Mouse (Mus musculus): ENCODE data around the gene Snd1. TPM values are rescaled to one million over a fixed set of nuclear protein-coding genes. Genes with fewer than 3 reads are reported as not detected.

Gene Snd1
- polyA plus RNA-seq, 1 experiment from 2014 or later: 82.0 TPM

- no peak for ATAC-seq (replicated peaks)
- no peak overlapping the region for H3K4me2 ChIP-seq
- WGBS: 93% methylated on average over 1 of the region's 1 CpGs
Observed at GRCm38 (mm10) chr6:28488204-28488851, 13.4 kb downstream of the Snd1 start.

GRCm38 (mm10) chr6:28490612-28491011 is 15.7 kb downstream of the Snd1 start:
- Histone ChIP-seq H3K36me3 (replicated peaks) (0 out of 2 replicates have a peak, but pooled peaks cover 2% of the 10 kb centered on the region), H3K27ac (no peak overlapping the region), H3K4me1 (no peaks in the 10 kb centered on the region), H3K27me3 (replicated peaks) (no peaks in the 10 kb centered on the region), H3K9me3 (no peaks in the 10 kb centered on the region), H3K4me3 (no peak overlapping the region), H3K9ac (no peak overlapping the region), H3K4me2 (no peak overlapping the region)
- no peak for ATAC-seq (replicated peaks)
- WGBS: 94% methylated on average over 5 of the region's 5 CpGs

More at GRCm38 (mm10) chr6:28488204-28488851, 13.4 kb downstream of the Snd1 start:
- no peaks in the 10 kb centered on the region for H3K4me1 ChIP-seq
- no peak overlapping the region for H3K4me3 ChIP-seq
- no peak overlapping the region for H3K27ac ChIP-seq
- H3K9ac ChIP-seq: no peak overlapping the region
- H3K9me3 ChIP-seq: no peaks in the 10 kb centered on the region
- 0 out of 2 replicates have a peak, but pooled peaks cover 2% of the 10 kb centered on the region for H3K36me3 ChIP-seq (replicated peaks)
- no peaks in the 10 kb centered on the region for H3K27me3 ChIP-seq (replicated peaks)

- no peaks in the 10 kb centered on the region for H3K4me1 ChIP-seq
- H3K27ac ChIP-seq: no peak overlapping the region
- no peak overlapping the region for H3K4me3 ChIP-seq
- no peaks in the 10 kb centered on the region for H3K9me3 ChIP-seq
- H3K4me2 ChIP-seq: no peak overlapping the region
- 0 out of 2 replicates have a peak, but pooled peaks cover 2% of the 10 kb centered on the region for H3K36me3 ChIP-seq (replicated peaks)
- H3K27me3 ChIP-seq (replicated peaks): no peaks in the 10 kb centered on the region
- H3K9ac ChIP-seq: no peak overlapping the region
- no peak for ATAC-seq (replicated peaks)
Observed at GRCm38 (mm10) chr6:28491198-28491597, 16.3 kb downstream of the Snd1 start.

GRCm38 (mm10) chr6:28497837-28498236 is 22.9 kb downstream of the Snd1 start:
- 71% methylated on average over 5 of the region's 5 CpGs for WGBS
- no peak overlapping the region for H3K27ac ChIP-seq
- no peak overlapping the region for H3K4me3 ChIP-seq
- no peaks in the 10 kb centered on the region for H3K4me1 ChIP-seq
- H3K36me3 ChIP-seq (replicated peaks): 0 out of 2 replicates have a peak, but pooled peaks cover 2% of the 10 kb centered on the region
- H3K27me3 ChIP-seq (replicated peaks): no peaks in the 10 kb centered on the region
- H3K4me2 ChIP-seq: no peak overlapping the region
- H3K9ac ChIP-seq: no peak overlapping the region
- H3K9me3 ChIP-seq: no peaks in the 10 kb centered on the region
- no peak for ATAC-seq (replicated peaks)

- H3K4me1 ChIP-seq: no peaks in the 10 kb centered on the region
- H3K4me3 ChIP-seq: no peak overlapping the region
- no peaks in the 10 kb centered on the region for H3K9me3 ChIP-seq
- ATAC-seq (replicated peaks): no peak
- WGBS: 79% methylated on average over 7 of the region's 7 CpGs
- no peak overlapping the region for H3K4me2 ChIP-seq
- no peak overlapping the region for H3K27ac ChIP-seq
- H3K36me3 ChIP-seq (replicated peaks): no peaks in the 10 kb centered on the region
- H3K27me3 ChIP-seq (replicated peaks): no peaks in the 10 kb centered on the region
- no peak overlapping the region for H3K9ac ChIP-seq
Observed at GRCm38 (mm10) chr6:28502576-28502975, 27.6 kb downstream of the Snd1 start.

GRCm38 (mm10) chr6:28503148-28503547 is 28.2 kb downstream of the Snd1 start:
- Histone ChIP-seq H3K27me3 (replicated peaks) (no peaks in the 10 kb centered on the region), H3K4me2 (no peak overlapping the region), H3K4me1 (no peaks in the 10 kb centered on the region), H3K36me3 (replicated peaks) (no peaks in the 10 kb centered on the region), H3K27ac (no peak overlapping the region), H3K9me3 (no peaks in the 10 kb centered on the region), H3K9ac (no peak overlapping the region), H3K4me3 (no peak overlapping the region)
- 97% methylated on average over 4 of the region's 4 CpGs for WGBS
- no peak for ATAC-seq (replicated peaks)

- no peaks in the 10 kb centered on the region for H3K9me3 ChIP-seq
Observed at GRCm38 (mm10) chr6:28504611-28505010, 29.7 kb downstream of the Snd1 start.

GRCm38 (mm10) chr6:28507759-28508158 is 32.8 kb downstream of the Snd1 start:
- no peak overlapping the region for H3K27ac ChIP-seq
- H3K9me3 ChIP-seq: no peaks in the 10 kb centered on the region
- H3K4me1 ChIP-seq: no peaks in the 10 kb centered on the region
- 83% methylated on average over 4 of the region's 4 CpGs for WGBS
- no peak overlapping the region for H3K4me2 ChIP-seq
- H3K4me3 ChIP-seq: no peak overlapping the region
- no peak for ATAC-seq (replicated peaks)
- no peak overlapping the region for H3K9ac ChIP-seq
- H3K36me3 ChIP-seq (replicated peaks): no peaks in the 10 kb centered on the region
- H3K27me3 ChIP-seq (replicated peaks): no peaks in the 10 kb centered on the region

More at GRCm38 (mm10) chr6:28504611-28505010, 29.7 kb downstream of the Snd1 start:
- WGBS: 93% methylated on average over 7 of the region's 7 CpGs
- Histone ChIP-seq H3K9ac (no peak overlapping the region), H3K27ac (no peak overlapping the region), H3K27me3 (replicated peaks) (no peaks in the 10 kb centered on the region), H3K36me3 (replicated peaks) (no peaks in the 10 kb centered on the region), H3K4me1 (no peaks in the 10 kb centered on the region), H3K4me2 (no peak overlapping the region), H3K4me3 (no peak overlapping the region)
- ATAC-seq (replicated peaks): no peak

GRCm38 (mm10) chr6:28514195-28514594 is 39.3 kb downstream of the Snd1 start:
- WGBS: 96% methylated on average over 3 of the region's 3 CpGs
- H3K27me3 ChIP-seq (replicated peaks): no peaks in the 10 kb centered on the region

GRCm38 (mm10) chr6:28514830-28515350 is 40.0 kb downstream of the Snd1 start:
- WGBS: 90% methylated on average over 4 of the region's 4 CpGs
- H3K36me3 ChIP-seq (replicated peaks): no peaks in the 10 kb centered on the region
- no peaks in the 10 kb centered on the region for H3K9me3 ChIP-seq
- no peak for ATAC-seq (replicated peaks)
- no peak overlapping the region for H3K4me2 ChIP-seq
- H3K9ac ChIP-seq: no peak overlapping the region
- no peak overlapping the region for H3K4me3 ChIP-seq
- 0 out of 2 replicates have a peak, but pooled peaks cover 3% of the 10 kb centered on the region for H3K4me1 ChIP-seq
- H3K27ac ChIP-seq: no peak overlapping the region
- H3K27me3 ChIP-seq (replicated peaks): no peaks in the 10 kb centered on the region

More at GRCm38 (mm10) chr6:28514195-28514594, 39.3 kb downstream of the Snd1 start:
- no peak for ATAC-seq (replicated peaks)
- no peak overlapping the region for H3K4me2 ChIP-seq
- no peak overlapping the region for H3K27ac ChIP-seq
- no peak overlapping the region for H3K4me3 ChIP-seq
- no peaks in the 10 kb centered on the region for H3K9me3 ChIP-seq
- 0 out of 2 replicates have a peak, but pooled peaks cover 3% of the 10 kb centered on the region for H3K4me1 ChIP-seq
- H3K36me3 ChIP-seq (replicated peaks): no peaks in the 10 kb centered on the region
- no peak overlapping the region for H3K9ac ChIP-seq

- ATAC-seq (replicated peaks): peak; percentile 70; the same call in 1 of the 2 replicates
- WGBS: 20% methylated on average over 2 of the region's 2 CpGs
- no peak overlapping the region for H3K27ac ChIP-seq
Observed at GRCm38 (mm10) chr6:28516618-28517017, 41.7 kb downstream of the Snd1 start.

GRCm38 (mm10) chr6:28517050-28517449 is 42.1 kb downstream of the Snd1 start:
- no peaks in the 10 kb centered on the region for H3K9me3 ChIP-seq
- no peak for ATAC-seq (replicated peaks)
- no peak overlapping the region for H3K9ac ChIP-seq
- no peaks in the 10 kb centered on the region for H3K36me3 ChIP-seq (replicated peaks)
- H3K27ac ChIP-seq: no peak overlapping the region
- no peaks in the 10 kb centered on the region for H3K27me3 ChIP-seq (replicated peaks)
- 0 out of 2 replicates have a peak, but pooled peaks cover 3% of the 10 kb centered on the region for H3K4me1 ChIP-seq
- WGBS: 87% methylated on average over 1 of the region's 1 CpGs
- H3K4me3 ChIP-seq: no peak overlapping the region
- H3K4me2 ChIP-seq: no peak overlapping the region

More at GRCm38 (mm10) chr6:28516618-28517017, 41.7 kb downstream of the Snd1 start:
- no peak overlapping the region for H3K4me2 ChIP-seq
- no peaks in the 10 kb centered on the region for H3K27me3 ChIP-seq (replicated peaks)
- H3K9me3 ChIP-seq: no peaks in the 10 kb centered on the region
- H3K9ac ChIP-seq: no peak overlapping the region
- H3K4me3 ChIP-seq: no peak overlapping the region
- H3K4me1 ChIP-seq: 0 out of 2 replicates have a peak, but pooled peaks cover 3% of the 10 kb centered on the region
- no peaks in the 10 kb centered on the region for H3K36me3 ChIP-seq (replicated peaks)

GRCm38 (mm10) chr6:28519426-28519825 is 44.5 kb downstream of the Snd1 start:
- Histone ChIP-seq H3K4me2 (no peak overlapping the region), H3K4me3 (no peak overlapping the region), H3K27ac (no peak overlapping the region), H3K9ac (no peak overlapping the region), H3K4me1 (0 out of 2 replicates have a peak, but pooled peaks cover 3% of the 10 kb centered on the region), H3K36me3 (replicated peaks) (no peaks in the 10 kb centered on the region), H3K9me3 (no peaks in the 10 kb centered on the region), H3K27me3 (replicated peaks) (no peaks in the 10 kb centered on the region)
- WGBS: 94% methylated on average over 8 of the region's 8 CpGs
- no peak for ATAC-seq (replicated peaks)
